Mouse (Mus musculus) liver, embryonic 14.5 days (tissue): Measurements from ENCODE around the gene Cacna1d. TPM values are rescaled to one million over a fixed set of nuclear protein-coding genes. Genes with fewer than 3 reads are reported as not detected.

Source experiments
- ATAC-seq: fragments of 200-750 bp; cut with Nextera tagmentation; 2 replicates; pipeline ENCODE4 v1.8.0; 2017; ENCODE audit warnings: moderate number of reproducible peaks, mild to moderate bottlenecking, moderate library complexity; ENCODE audit not compliant: insufficient read depth
- DNase-seq, 3 experiments: peaks; one replicate each; pipeline ENCODE4 v3.0.0-alpha.2; 2012 to 2013; ENCODE audit warnings: low read depth in 3 of 3, low spot score in 3 of 3
- H3K27ac ChIP-seq: fragments of 300-500 bp; sonication (generic); 2 replicates; pipeline ENCODE4 v1.5.1; 2014; ENCODE audit warnings: moderate library complexity, mild to moderate bottlenecking, control low read depth, inconsistent platforms
- H3K27me3 ChIP-seq: fragments of 300-500 bp; sonication (generic); 2 replicates; pipeline ENCODE4 v1.6.1; 2014; ENCODE audit warnings: mild to moderate bottlenecking, low read length, moderate library complexity; ENCODE audit not compliant: control insufficient read depth, insufficient read depth
- H3K36me3 ChIP-seq: fragments of 300-500 bp; sonication (generic); replicated peaks from 2 replicates; pipeline ENCODE4 v1.6.1; 2014; ENCODE audit warnings: low read depth; ENCODE audit not compliant: control insufficient read depth, insufficient read depth
- H3K4me1 ChIP-seq, 2 experiments: fragments of 200-500 bp in 1 of 2; fragments of 300-500 bp in 1 of 2; sonication (generic) in 1 of 2; replicated peaks; 2 replicates each; pipeline ENCODE4 v1.6.1; 2012 to 2014; ENCODE audit warnings: antibody characterized with exemption in 1 of 2, inconsistent platforms in 1 of 2, low read length in 1 of 2; ENCODE audit not compliant: control insufficient read depth in 2 of 2, insufficient read depth in 2 of 2
- H3K4me2 ChIP-seq: fragments of 300-500 bp; sonication (generic); 2 replicates; pipeline ENCODE4 v1.6.1; 2014; ENCODE audit warnings: low read depth, mild to moderate bottlenecking, control low read depth, moderate library complexity
- H3K4me3 ChIP-seq, 2 experiments: fragments of 200-500 bp in 1 of 2; fragments of 300-500 bp in 1 of 2; sonication (generic) in 1 of 2; 2 replicates each; pipeline ENCODE4 v1.5.1; 2012 to 2014; ENCODE audit warnings: low read depth in 2 of 2, low read length in 2 of 2, mild to moderate bottlenecking in 2 of 2, control low read depth in 1 of 2, inconsistent platforms in 1 of 2, moderate library complexity in 1 of 2; ENCODE audit not compliant: insufficient read depth in 1 of 2
- H3K9ac ChIP-seq: fragments of 300-500 bp; sonication (generic); replicated peaks from 2 replicates; pipeline ENCODE4 v1.6.1; 2014; ENCODE audit warnings: mild to moderate bottlenecking, control low read depth, moderate library complexity
- H3K9me3 ChIP-seq: fragments of 300-500 bp; sonication (generic); 2 replicates; pipeline ENCODE4 v1.6.1; 2016; ENCODE audit warnings: low read length, mixed read lengths; ENCODE audit not compliant: control insufficient read depth
- CTCF ChIP-seq: IDR thresholded peaks from 2 replicates; pipeline ENCODE4 v1.5.1; 2016; ENCODE audit warnings: antibody characterized with exemption, low read depth, control low read depth
- EP300 ChIP-seq: IDR thresholded peaks from 2 replicates; pipeline ENCODE4 v1.6.1; 2016; ENCODE audit warnings: antibody characterized with exemption, low read depth
- WGBS: fragments of 180-500 bp; shearing (Covaris S2); extraction: QIAGEN DNeasy Blood & Tissue Kit; methylation state at CpG from one replicate; pipeline ENCODE4 v1.1.7; 2014; ENCODE audit not compliant: insufficient replicate concordance; 5-methylcytosine and 5-hydroxymethylcytosine counted together
- polyA plus RNA-seq, 2 experiments: library from polyadenylated mRNA; depleted of rRNA in 1 of 2; stranded (reverse) in 1 of 2; unstranded in 1 of 2; fragments of >200 nt; fragmentation: Nextera tagmentation in 1 of 2; extraction: Ambion mirVana in 1 of 2; gene quantifications; 2 replicates each; pipeline versions ENCODE4 v1.2.1 to v1.2.3; 2012 to 2014

Gene Cacna1d
- polyA plus RNA-seq, 2 experiments, result 0.17 TPM

DNA sequence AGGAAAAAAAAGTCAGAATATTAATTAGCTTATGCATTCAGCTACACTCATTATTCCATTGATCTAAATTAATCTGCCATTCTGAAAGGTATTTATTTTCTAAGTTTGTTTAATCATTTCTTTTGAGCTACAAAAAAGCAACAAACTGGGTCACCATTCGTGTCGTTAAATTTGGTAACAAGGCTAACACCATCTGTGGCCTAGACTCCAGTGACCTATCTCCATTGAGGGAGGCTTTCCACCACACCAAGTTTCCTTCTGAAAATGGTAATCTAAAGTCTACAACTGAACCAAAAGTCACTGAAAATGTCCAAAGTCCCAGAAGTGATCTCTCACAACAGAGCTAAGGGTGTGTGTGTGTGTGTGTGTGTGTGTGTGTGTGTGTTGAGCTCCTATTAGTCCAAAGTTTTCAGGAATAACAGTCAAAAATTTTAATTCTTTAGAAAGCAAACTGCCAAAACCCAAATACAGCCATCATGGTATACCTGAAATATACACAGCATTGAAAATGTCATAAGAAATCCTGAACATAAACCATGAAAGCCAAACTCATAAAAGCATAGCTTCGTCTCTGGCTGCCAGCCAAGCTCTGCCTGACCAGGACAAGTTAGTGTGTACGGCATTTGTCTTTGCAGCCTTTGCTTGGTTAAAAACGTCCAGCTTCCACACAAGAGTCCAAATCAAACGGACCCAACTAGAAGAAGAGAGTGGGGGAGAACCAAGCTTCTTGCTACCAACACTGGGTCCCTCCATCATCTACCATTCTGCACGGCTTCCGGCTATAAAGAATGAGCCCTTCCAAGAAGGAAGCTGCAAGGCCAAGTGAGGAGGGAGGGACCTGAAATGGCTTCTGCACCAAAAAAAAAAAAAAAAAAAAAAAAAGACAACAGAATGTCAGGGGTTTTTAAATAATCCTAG, 146.0 kb downstream of the Cacna1d start:
- Histone ChIP-seq H3K4me3 (no peak overlapping the region), H3K9ac (no peak overlapping the region), H3K36me3 (no peaks in the 10 kb centered on the region), H3K4me2 (no peak overlapping the region), H3K9me3 (no peaks in the 10 kb centered on the region), H3K27me3 (no peaks in the 10 kb centered on the region; the same call in 1 of the 2 replicates), H3K4me1 (no peaks in the 10 kb centered on the region), H3K27ac (no peak overlapping the region)
- ATAC-seq, result no peak
- WGBS, result 57% methylated on average over 8 of the region's 8 CpGs
- no peak for TF ChIP-seq CTCF
- TF ChIP-seq EP300, result no peak
- DNase-seq, result no peak

DNA sequence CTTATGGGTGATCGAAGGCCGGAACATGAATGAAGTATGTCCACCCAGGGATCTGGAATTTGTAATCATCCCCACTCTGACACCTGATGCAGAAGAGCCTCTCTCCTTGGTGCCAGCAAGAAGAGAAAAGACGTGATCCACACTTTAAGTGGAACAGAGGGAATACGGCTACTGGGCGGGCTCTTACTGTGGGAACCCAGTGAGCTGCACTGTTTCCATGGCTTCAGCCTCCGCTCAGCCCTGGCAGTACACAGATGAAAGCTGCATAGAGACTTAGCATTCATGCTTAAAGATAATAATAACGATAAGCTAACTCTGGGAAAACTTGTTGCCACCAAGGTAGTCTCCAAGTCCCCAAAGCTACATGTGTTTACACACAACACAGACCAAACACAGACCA, 147.5 kb downstream of the Cacna1d start:
- no peak for ATAC-seq
- H3K4me1 ChIP-seq, result no peaks in the 10 kb centered on the region

DNA sequence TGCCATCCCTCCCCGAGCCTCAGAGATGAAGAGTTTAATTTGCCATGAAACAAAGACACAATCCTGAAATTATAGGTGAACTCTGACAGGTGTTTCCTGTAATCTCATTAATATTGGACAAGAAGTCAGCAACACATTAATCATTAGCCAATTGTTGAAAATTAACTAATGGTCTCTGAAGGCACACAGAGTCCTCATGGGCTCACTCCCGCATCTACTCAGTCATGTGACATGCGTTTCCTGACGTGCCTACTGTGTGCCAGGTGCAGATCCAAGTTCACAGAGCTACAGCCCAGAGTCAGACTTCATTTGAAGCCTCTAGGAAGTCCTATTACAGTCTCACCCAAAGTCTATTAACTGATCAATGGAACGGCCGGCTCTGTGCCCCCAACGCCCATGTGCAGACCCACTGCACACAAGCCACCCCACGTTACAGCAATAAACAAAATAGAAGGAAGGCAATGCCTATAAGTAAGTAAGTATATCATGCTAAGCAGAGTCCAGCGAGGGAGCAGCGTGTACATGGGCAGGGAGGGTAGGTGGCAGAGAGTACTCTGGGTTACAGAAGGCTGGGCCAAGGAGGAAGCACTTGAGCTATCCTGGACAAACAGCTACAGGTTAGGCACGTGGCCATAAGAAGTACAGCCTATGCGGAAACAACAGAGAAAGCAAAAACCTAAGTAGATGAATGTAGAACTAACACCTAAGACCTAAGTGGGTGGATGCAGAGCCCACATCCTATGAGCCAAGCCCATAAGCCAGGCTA, 149.2 kb downstream of the Cacna1d start:
- ATAC-seq (no peak), DNase-seq (no peak)
- Histone ChIP-seq H3K9me3 (no peaks in the 10 kb centered on the region), H3K36me3 (no peaks in the 10 kb centered on the region), H3K27me3 (no peaks in the 10 kb centered on the region), H3K4me2 (no peak overlapping the region), H3K9ac (no peak overlapping the region), H3K4me1 (no peaks in the 10 kb centered on the region), H3K4me3 (no peak overlapping the region), H3K27ac (no peak overlapping the region)
- 63% methylated on average over 12 of the region's 12 CpGs for whole genome bisulfite sequencing
- no peak for TF ChIP-seq CTCF
- TF ChIP-seq EP300, result no peak

More for the DNA sequence above, 147.5 kb downstream of the Cacna1d start:
- WGBS, result 72% methylated on average over 7 of the region's 7 CpGs
- Histone ChIP-seq H3K9ac (no peak overlapping the region), H3K27ac (no peak overlapping the region), H3K4me3 (no peak overlapping the region), H3K36me3 (no peaks in the 10 kb centered on the region), H3K9me3 (no peaks in the 10 kb centered on the region), H3K4me2 (no peak overlapping the region), H3K27me3 (no peaks in the 10 kb centered on the region)
- no peak for DNase-seq
- no peak for TF ChIP-seq CTCF
- no peak for TF ChIP-seq EP300

DNA sequence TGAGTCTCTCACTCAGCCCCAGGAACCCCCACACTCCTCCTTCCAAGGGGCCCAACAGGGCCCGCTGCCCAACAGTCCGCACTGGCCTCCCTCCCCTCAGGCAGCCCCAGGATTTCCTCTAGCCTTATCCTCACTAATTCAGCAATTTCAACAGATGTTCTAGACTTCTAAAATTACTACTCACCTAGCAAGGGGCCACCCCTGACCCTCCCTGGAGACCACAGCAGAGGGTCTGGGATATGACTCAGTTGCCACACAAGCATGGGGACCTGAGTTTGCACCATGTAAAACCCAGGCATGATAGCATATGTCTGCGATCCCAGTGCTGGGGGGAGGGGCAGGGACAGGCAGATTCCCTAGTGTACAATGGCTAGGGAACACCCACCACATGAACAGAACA, 151.1 kb downstream of the Cacna1d start:
- Histone ChIP-seq H3K9ac (no peak overlapping the region), H3K4me2 (no peak overlapping the region), H3K27me3 (no peaks in the 10 kb centered on the region), H3K27ac (no peak overlapping the region), H3K9me3 (no peaks in the 10 kb centered on the region), H3K36me3 (no peaks in the 10 kb centered on the region), H3K4me3 (no peak overlapping the region), H3K4me1 (no peaks in the 10 kb centered on the region)
- 58% methylated on average over 3 of the region's 3 CpGs for WGBS
- no peak for ATAC-seq
- TF ChIP-seq EP300 (no peak), CTCF (no peak)
- DNase-seq, result no peak

DNA sequence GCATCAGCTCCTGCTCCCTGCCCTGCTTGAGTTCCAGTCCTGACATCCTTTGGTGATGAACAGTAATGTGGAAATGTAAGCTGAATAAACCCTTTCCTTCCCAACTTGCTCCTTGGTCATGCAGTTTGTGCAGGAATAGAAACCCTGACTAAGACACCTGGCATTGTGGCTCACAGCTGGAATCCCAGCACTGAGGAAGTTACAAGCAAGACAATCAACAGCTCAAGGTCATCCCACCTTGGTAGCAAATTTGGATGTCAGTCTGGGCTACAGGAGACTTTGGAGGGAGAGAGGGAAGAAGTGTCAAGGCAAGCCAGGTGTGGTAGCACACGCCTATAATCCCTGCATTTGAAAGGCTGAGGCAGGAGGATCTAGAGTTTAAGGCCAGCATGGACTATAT, 159.4 kb downstream of the Cacna1d start:
- no peak for TF ChIP-seq CTCF
- no peak for TF ChIP-seq EP300
- H3K4me3 ChIP-seq, result no peak overlapping the region
- peaks cover 0 to 3% of the 10 kb centered on the region in 2 experiments; a peak in 1 of 4 replicates for H3K4me1 ChIP-seq
- ATAC-seq (no peak), DNase-seq (no peak)
- WGBS, result 33% methylated on average over 1 of the region's 1 CpGs
- H3K9ac ChIP-seq, result no peak overlapping the region
- H3K36me3 ChIP-seq, result no peaks in the 10 kb centered on the region
- no peaks in the 10 kb centered on the region for H3K9me3 ChIP-seq
- H3K27me3 ChIP-seq, result no peaks in the 10 kb centered on the region
- H3K27ac ChIP-seq, result no peak overlapping the region
- H3K4me2 ChIP-seq, result no peak overlapping the region
